Mouse (Mus musculus) frontal cortex, postnatal 10 days (tissue): Measurements from ENCODE around the gene Tex36.

ENCODE experiments used
- DNase-seq, 2 experiments: peaks; one replicate each; pipeline ENCODE4 v3.0.0; 2022; ENCODE audit warnings: low spot score in 2 of 2, mixed read lengths in 1 of 2

Gene Tex36

GRCm38 (mm10) chr7:133602058-133602457 is at the start of gene Tex36:
Gene Tex36 (minus strand): TSS chr7:133602158.
- DNase-seq, result no peak

- DNase-seq, result no peak
Measured at GRCm38 (mm10) chr7:133645716-133646115, 43.8 kb upstream of the Tex36 start.

- DNase-seq, result peak; percentile 18 to 43
Measured at GRCm38 (mm10) chr7:133638821-133639220, 36.9 kb upstream of the Tex36 start.

- no peak for DNase-seq
Measured at GRCm38 (mm10) chr7:133638306-133638705, 36.3 kb upstream of the Tex36 start.

- DNase-seq, result peak; percentile 97 to 98
Measured at GRCm38 (mm10) chr7:133637361-133638305, 35.7 kb upstream of the Tex36 start, which contains the start of gene Edrf1. Gene Edrf1 (plus strand): TSS chr7:133637543.

- peak; percentile 74 to 87 for DNase-seq
Measured at GRCm38 (mm10) chr7:133636738-133637352, 34.9 kb upstream of the Tex36 start.

- DNase-seq, result no peak
Measured at GRCm38 (mm10) chr7:133634932-133635650, 33.1 kb upstream of the Tex36 start.

GRCm38 (mm10) chr7:133632476-133632875 is 30.5 kb upstream of the Tex36 start:
- peak in 1 of 2 experiments; percentile 34 for DNase-seq

GRCm38 (mm10) chr7:133630821-133631220 is 28.9 kb upstream of the Tex36 start:
- no peak for DNase-seq

GRCm38 (mm10) chr7:133627184-133627936 is 25.4 kb upstream of the Tex36 start:
- DNase-seq, result no peak

GRCm38 (mm10) chr7:133623226-133623625 is 21.3 kb upstream of the Tex36 start:
- no peak for DNase-seq

- DNase-seq, result no peak
Measured at GRCm38 (mm10) chr7:133620721-133621120, 18.8 kb upstream of the Tex36 start.

GRCm38 (mm10) chr7:133612981-133613380 is 11.0 kb upstream of the Tex36 start:
- DNase-seq, result no peak

GRCm38 (mm10) chr7:133609585-133609984 is 7.6 kb upstream of the Tex36 start:
- DNase-seq, result peak; percentile 26 to 31

GRCm38 (mm10) chr7:133608631-133609340 is 6.8 kb upstream of the Tex36 start:
- DNase-seq, result no peak

GRCm38 (mm10) chr7:133607883-133608575 is 6.1 kb upstream of the Tex36 start:
- DNase-seq, result no peak

- no peak for DNase-seq
Measured at GRCm38 (mm10) chr7:133607331-133607730, 5.4 kb upstream of the Tex36 start.

- DNase-seq, result no peak
Measured at GRCm38 (mm10) chr7:133604427-133605081, 2.6 kb upstream of the Tex36 start.

- DNase-seq, result no peak
Measured at GRCm38 (mm10) chr7:133603156-133603555, 1.2 kb upstream of the Tex36 start.

GRCm38 (mm10) chr7:133600558-133600957 is 1.4 kb downstream of the Tex36 start:
- DNase-seq, result no peak
